Mouse (Mus musculus) forebrain, embryonic 14.5 days (tissue): ENCODE data around the gene Smok3b. TPM values are rescaled to one million over a fixed set of nuclear protein-coding genes. Genes with fewer than 3 reads are reported as not detected.

Source experiments
- ATAC-seq: fragments of 200-750 bp; cut with Nextera tagmentation; 2 replicates; pipeline ENCODE4 v1.8.0; 2017; ENCODE audit warnings: mild to moderate bottlenecking, moderate library complexity
- DNase-seq: peaks from one replicate; pipeline ENCODE4 v3.0.0-alpha.2; 2015; ENCODE audit warnings: low spot score
- H3K27ac ChIP-seq: fragments of 300-500 bp; sonication (generic); 2 replicates; pipeline ENCODE4 v1.5.1; 2014; ENCODE audit warnings: low read depth, mild to moderate bottlenecking, control low read depth, low read length, moderate library complexity
- H3K27me3 ChIP-seq: fragments of 300-500 bp; sonication (generic); replicated peaks from 2 replicates; pipeline ENCODE4 v1.6.1; 2014; ENCODE audit warnings: low read length, control low read depth, mixed read lengths; ENCODE audit not compliant: control insufficient read depth, insufficient read depth
- H3K36me3 ChIP-seq: fragments of 300-500 bp; sonication (generic); 2 replicates; pipeline ENCODE4 v1.6.1; 2014; ENCODE audit warnings: low read length, control low read depth; ENCODE audit not compliant: control insufficient read depth, insufficient read depth
- H3K4me1 ChIP-seq: fragments of 300-500 bp; sonication (generic); 2 replicates; pipeline ENCODE4 v1.6.1; 2014; ENCODE audit warnings: antibody characterized with exemption, low read length, control low read depth; ENCODE audit not compliant: control insufficient read depth, insufficient read depth
- H3K4me2 ChIP-seq: fragments of 300-500 bp; sonication (generic); 2 replicates; pipeline ENCODE4 v1.6.1; 2014; ENCODE audit warnings: mild to moderate bottlenecking, control low read depth, low read length
- H3K4me3 ChIP-seq: fragments of 300-500 bp; sonication (generic); 2 replicates; pipeline ENCODE4 v1.5.1; 2014; ENCODE audit warnings: low read depth, low read length, control low read depth
- H3K9ac ChIP-seq: fragments of 300-500 bp; sonication (generic); 2 replicates; pipeline ENCODE4 v1.6.1; 2014; ENCODE audit warnings: mild to moderate bottlenecking, low read length, control low read depth, moderate library complexity
- H3K9me3 ChIP-seq: fragments of 300-500 bp; sonication (generic); replicated peaks from 2 replicates; pipeline ENCODE4 v1.6.1; 2016; ENCODE audit warnings: low read length, control low read depth, mixed read lengths; ENCODE audit not compliant: control insufficient read depth
- WGBS: fragments of 180-500 bp; shearing (Covaris S2); extraction: QIAGEN DNeasy Blood & Tissue Kit; methylation state at CpG from one replicate; pipeline ENCODE4 v1.1.7; 2014; 5-methylcytosine and 5-hydroxymethylcytosine counted together
- polyA plus RNA-seq: library from polyadenylated mRNA; unstranded; fragments of >200 nt; fragmentation: Nextera tagmentation; extraction: Ambion mirVana; gene quantifications from 2 replicates; pipeline ENCODE4 v1.2.1, GENCODE M21; 2014

Gene Smok3b
- polyA plus RNA-seq, 1 experiment from 2014 or later, result not detected

GRCm38 (mm10) chr5:138081446-138081845 lies 60.2 kb downstream of the Smok3b start:
- no peak overlapping the region for H3K9ac ChIP-seq
- no peak for DNase-seq
- WGBS, result 86% methylated on average over 9 of the region's 9 CpGs
- no peaks in the 10 kb centered on the region for H3K36me3 ChIP-seq
- no peak for ATAC-seq
- H3K4me3 ChIP-seq, result no peak overlapping the region
- H3K27ac ChIP-seq, result no peak overlapping the region
- H3K4me1 ChIP-seq, result peaks cover 6% of the 10 kb centered on the region
- H3K27me3 ChIP-seq, result no peaks in the 10 kb centered on the region
- H3K9me3 ChIP-seq, result no peaks in the 10 kb centered on the region
- no peak overlapping the region for H3K4me2 ChIP-seq

- DNase-seq (no peak), ATAC-seq (no peak)
- Histone ChIP-seq H3K4me3 (no peak overlapping the region), H3K4me1 (peaks cover 14% of the 10 kb centered on the region), H3K9ac (no peak overlapping the region), H3K9me3 (no peaks in the 10 kb centered on the region), H3K4me2 (no peak overlapping the region), H3K36me3 (peaks cover 13% of the 10 kb centered on the region), H3K27ac (no peak overlapping the region), H3K27me3 (no peaks in the 10 kb centered on the region)
- 62% methylated on average over 2 of the region's 2 CpGs for WGBS
Observed at GRCm38 (mm10) chr5:138083318-138083900, 62.2 kb downstream of the Smok3b start.

- ATAC-seq, result no peak
- Histone ChIP-seq H3K9ac (no peak overlapping the region), H3K4me3 (no peak overlapping the region), H3K27ac (no peak overlapping the region), H3K36me3 (peaks cover 16% of the 10 kb centered on the region), H3K27me3 (no peaks in the 10 kb centered on the region), H3K4me2 (no peak overlapping the region), H3K4me1 (peaks cover 14% of the 10 kb centered on the region), H3K9me3 (no peaks in the 10 kb centered on the region)
- WGBS, result 93% methylated on average over 2 of the region's 2 CpGs
- DNase-seq, result no peak
Observed at GRCm38 (mm10) chr5:138083936-138084335, 62.7 kb downstream of the Smok3b start.

- ATAC-seq (peak; percentile 24; the same call in 1 of the 2 replicates), DNase-seq (no peak)
- Histone ChIP-seq H3K36me3 (peaks cover 16% of the 10 kb centered on the region), H3K4me2 (peak overlapping the region; percentile 53), H3K9me3 (no peaks in the 10 kb centered on the region), H3K27me3 (no peaks in the 10 kb centered on the region), H3K27ac (no peak overlapping the region), H3K4me1 (peaks cover 14% of the 10 kb centered on the region), H3K4me3 (peak overlapping the region; percentile 87), H3K9ac (peak overlapping the region; percentile 98)
- 65% methylated on average over 2 of the region's 2 CpGs for WGBS
Observed at GRCm38 (mm10) chr5:138084507-138084906, 63.3 kb downstream of the Smok3b start.

- Histone ChIP-seq H3K4me2 (peak within 1 kb of the TSS; percentile 53), H3K9ac (peak within 1 kb of the TSS; percentile 98), H3K36me3 (peaks cover 16% of the 10 kb centered on the region), H3K27ac (peak within 1 kb of the TSS; percentile 84), H3K27me3 (no peaks in the 10 kb centered on the region), H3K4me3 (peak within 1 kb of the TSS; percentile 87), H3K9me3 (no peaks in the 10 kb centered on the region), H3K4me1 (peaks cover 14% of the 10 kb centered on the region)
- ATAC-seq (peak; percentile 98), DNase-seq (peak; percentile 97)
- WGBS, result under 1% methylated on average over 27 of the region's 27 CpGs
Observed at GRCm38 (mm10) chr5:138084996-138085395, 63.8 kb downstream of the Smok3b start, which contains the start of gene Zkscan1. Gene Zkscan1 (plus strand): TSS chr5:138085084.

- no peaks in the 10 kb centered on the region for H3K9me3 ChIP-seq
- DNase-seq, result peak; percentile 44
- H3K4me3 ChIP-seq, result peak overlapping the region; percentile 87
- peak overlapping the region; percentile 84 for H3K27ac ChIP-seq
- no peak for ATAC-seq
- no peaks in the 10 kb centered on the region for H3K27me3 ChIP-seq
- H3K36me3 ChIP-seq, result peaks cover 16% of the 10 kb centered on the region
- H3K4me1 ChIP-seq, result peaks cover 14% of the 10 kb centered on the region
- peak overlapping the region; percentile 53 for H3K4me2 ChIP-seq
- H3K9ac ChIP-seq, result peak overlapping the region; percentile 98
- 0% methylated on average over 18 of the region's 18 CpGs for WGBS
Observed at GRCm38 (mm10) chr5:138085421-138085911, 64.2 kb downstream of the Smok3b start.

GRCm38 (mm10) chr5:138086842-138087241 lies 65.6 kb downstream of the Smok3b start:
- peak overlapping the region; percentile 53 for H3K4me2 ChIP-seq
- DNase-seq (no peak), ATAC-seq (no peak)
- H3K27me3 ChIP-seq, result no peaks in the 10 kb centered on the region
- no peaks in the 10 kb centered on the region for H3K9me3 ChIP-seq
- peak overlapping the region; percentile 87; the same call in 1 of the 2 replicates for H3K4me3 ChIP-seq
- no peak overlapping the region for H3K27ac ChIP-seq
- H3K4me1 ChIP-seq, result peaks cover 14% of the 10 kb centered on the region
- H3K9ac ChIP-seq, result peak overlapping the region; percentile 98; the same call in 1 of the 2 replicates
- H3K36me3 ChIP-seq, result peaks cover 18% of the 10 kb centered on the region
- WGBS, result 86% methylated on average over 3 of the region's 3 CpGs

GRCm38 (mm10) chr5:138088366-138088765 lies 67.1 kb downstream of the Smok3b start:
- no peak overlapping the region for H3K27ac ChIP-seq
- H3K4me3 ChIP-seq, result no peak overlapping the region
- 90% methylated on average over 3 of the region's 3 CpGs for WGBS
- H3K4me1 ChIP-seq, result peaks cover 14% of the 10 kb centered on the region
- H3K36me3 ChIP-seq, result peaks cover 27% of the 10 kb centered on the region
- ATAC-seq (no peak), DNase-seq (no peak)
- no peak overlapping the region for H3K9ac ChIP-seq
- H3K4me2 ChIP-seq, result no peak overlapping the region
- H3K27me3 ChIP-seq, result no peaks in the 10 kb centered on the region
- H3K9me3 ChIP-seq, result no peaks in the 10 kb centered on the region

GRCm38 (mm10) chr5:138089108-138089551 lies 67.9 kb downstream of the Smok3b start:
- Histone ChIP-seq H3K4me3 (no peak overlapping the region), H3K4me1 (peaks cover 14% of the 10 kb centered on the region), H3K4me2 (no peak overlapping the region), H3K27me3 (no peaks in the 10 kb centered on the region), H3K36me3 (peaks cover 34% of the 10 kb centered on the region), H3K9me3 (no peaks in the 10 kb centered on the region), H3K9ac (no peak overlapping the region), H3K27ac (no peak overlapping the region)
- WGBS, result 79% methylated on average over 6 of the region's 6 CpGs
- DNase-seq (no peak), ATAC-seq (no peak)
